Mouse (Mus musculus): ENCODE results near the gene Cd70. TPM values are rescaled to one million over a fixed set of nuclear protein-coding genes. Genes with fewer than 3 reads are reported as not detected.

The Cd70 gene
- polyA plus RNA-seq, 1 experiment from 2014 or later, result 0.29 TPM

GRCm38 (mm10) chr17:57131793-57132192, 17.8 kb downstream of the Cd70 start:
- H3K4me2 ChIP-seq (replicated peaks), result no peak overlapping the region
- no peak overlapping the region for H3K27ac ChIP-seq (replicated peaks)
- no peak for ATAC-seq (ENCODE audit: low FRiP score, low read depth)
- no peaks in the 10 kb centered on the region for H3K4me1 ChIP-seq
- WGBS, result 73% methylated on average over 1 of the region's 1 CpGs
- no peak overlapping the region for H3K4me3 ChIP-seq
- H3K9me3 ChIP-seq, result no peaks in the 10 kb centered on the region
- H3K9ac ChIP-seq (replicated peaks), result no peak overlapping the region
- H3K27me3 ChIP-seq, result no peaks in the 10 kb centered on the region
- H3K36me3 ChIP-seq, result no peaks in the 10 kb centered on the region

- no peaks in the 10 kb centered on the region for H3K9me3 ChIP-seq
- H3K4me3 ChIP-seq, result no peak overlapping the region
- no peaks in the 10 kb centered on the region for H3K36me3 ChIP-seq
- H3K4me2 ChIP-seq (replicated peaks), result no peak overlapping the region
- no peaks in the 10 kb centered on the region for H3K4me1 ChIP-seq
- H3K27me3 ChIP-seq, result no peaks in the 10 kb centered on the region
- no peak overlapping the region for H3K27ac ChIP-seq (replicated peaks)
- 63% methylated on average over 3 of the region's 3 CpGs for WGBS
- ATAC-seq (ENCODE audit: low FRiP score, low read depth), result no peak
- H3K9ac ChIP-seq (replicated peaks), result no peak overlapping the region
These were observed 23.5 kb downstream of the Cd70 start for GRCm38 (mm10) chr17:57125853-57126622.

DNA sequence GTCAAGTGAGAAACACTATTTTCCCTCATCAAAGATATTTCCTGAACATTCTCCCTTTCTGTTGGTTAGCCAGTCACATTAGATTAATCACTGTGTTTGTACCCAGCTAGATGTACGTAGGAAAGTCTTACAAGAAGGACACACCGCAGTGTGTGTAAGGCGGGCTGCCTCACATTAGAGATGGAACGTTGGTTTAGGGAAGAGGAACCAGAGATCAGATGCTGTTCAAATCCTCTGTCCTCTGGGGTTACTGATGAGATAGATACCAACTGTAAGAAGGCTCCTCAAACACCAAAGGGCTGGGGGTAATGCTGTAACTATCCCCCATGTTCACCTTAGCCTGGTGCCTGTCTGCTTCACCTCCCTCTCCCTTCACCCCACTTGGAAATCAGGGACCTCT, 24.8 kb downstream of the Cd70 start:
- Histone ChIP-seq H3K4me2 (replicated peaks) (no peak overlapping the region), H3K27ac (replicated peaks) (no peak overlapping the region), H3K9me3 (no peaks in the 10 kb centered on the region), H3K4me3 (no peak overlapping the region), H3K9ac (replicated peaks) (no peak overlapping the region), H3K4me1 (no peaks in the 10 kb centered on the region), H3K27me3 (no peaks in the 10 kb centered on the region), H3K36me3 (no peaks in the 10 kb centered on the region)
- no peak for ATAC-seq (ENCODE audit: low FRiP score, low read depth)
- 91% methylated on average over 4 of the region's 4 CpGs for WGBS

- no peak overlapping the region for H3K4me3 ChIP-seq
- no peak overlapping the region for H3K4me2 ChIP-seq (replicated peaks)
- no peak overlapping the region for H3K9ac ChIP-seq (replicated peaks)
- H3K4me1 ChIP-seq, result peaks cover 4% of the 10 kb centered on the region; the same call in 1 of the 2 replicates
- ATAC-seq (ENCODE audit: low FRiP score, low read depth), result no peak
- no peaks in the 10 kb centered on the region for H3K9me3 ChIP-seq
- H3K27me3 ChIP-seq, result no peaks in the 10 kb centered on the region
- no peak overlapping the region for H3K27ac ChIP-seq (replicated peaks)
- WGBS, result 86% methylated on average over 11 of the region's 11 CpGs
- no peaks in the 10 kb centered on the region for H3K36me3 ChIP-seq
These were observed 26.1 kb downstream of the Cd70 start for GRCm38 (mm10) chr17:57123192-57124118.

GRCm38 (mm10) chr17:57121856-57122255, 27.7 kb downstream of the Cd70 start:
- Histone ChIP-seq H3K27me3 (no peaks in the 10 kb centered on the region), H3K27ac (replicated peaks) (no peak overlapping the region), H3K9ac (replicated peaks) (no peak overlapping the region), H3K4me2 (replicated peaks) (no peak overlapping the region), H3K4me1 (peaks cover 4% of the 10 kb centered on the region; the same call in 1 of the 2 replicates), H3K4me3 (no peak overlapping the region), H3K36me3 (no peaks in the 10 kb centered on the region), H3K9me3 (no peaks in the 10 kb centered on the region)
- 85% methylated on average over 2 of the region's 2 CpGs for whole genome bisulfite sequencing
- no peak for ATAC-seq (ENCODE audit: low FRiP score, low read depth)

DNA sequence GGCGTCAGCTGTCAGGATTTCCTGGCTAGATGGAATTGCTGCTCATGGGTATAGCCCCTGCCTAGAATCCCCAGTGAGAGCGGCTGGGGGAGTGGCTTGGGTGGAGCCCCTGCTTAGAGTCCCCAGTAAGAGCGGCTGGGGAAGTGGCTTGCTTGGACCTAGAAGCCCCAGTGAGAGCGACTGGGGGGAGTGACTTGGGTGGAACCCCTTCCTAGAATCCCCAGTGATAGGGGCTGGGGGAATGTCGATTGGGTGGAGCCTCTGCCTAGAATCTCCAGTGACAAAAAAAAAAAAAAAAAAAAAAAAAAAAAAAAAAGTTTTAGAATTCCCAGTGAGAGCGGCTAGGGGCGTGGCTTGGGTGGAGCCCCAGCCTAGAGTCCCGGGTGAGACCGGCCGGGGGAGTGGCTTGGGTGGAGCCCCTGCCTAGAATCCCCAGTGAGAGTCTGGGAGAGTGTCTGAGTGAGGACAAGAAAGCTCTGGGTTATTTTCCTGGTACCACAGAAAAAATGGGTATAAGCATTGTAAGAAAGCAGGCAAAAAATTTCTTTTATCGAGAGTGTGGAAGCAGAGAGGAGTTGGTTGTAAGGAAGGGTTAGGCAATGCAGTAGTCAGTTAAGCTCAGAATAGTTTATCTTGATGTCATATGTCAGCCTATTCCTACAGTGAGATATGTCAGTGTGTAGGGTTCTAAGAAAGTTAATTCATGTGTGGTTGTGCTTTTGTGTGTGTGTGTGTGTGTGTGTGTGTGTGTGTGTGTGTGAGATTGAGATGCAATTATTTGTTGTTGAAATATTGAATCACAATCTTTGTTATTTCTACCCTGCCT, 30.8 kb downstream of the Cd70 start:
- ATAC-seq (ENCODE audit: low FRiP score, low read depth), result peak; percentile 86
- no peak overlapping the region for H3K4me3 ChIP-seq
- no peak overlapping the region for H3K27ac ChIP-seq (replicated peaks)
- no peaks in the 10 kb centered on the region for H3K27me3 ChIP-seq
- peak overlapping the region; percentile 37 for H3K4me2 ChIP-seq (replicated peaks)
- peaks cover 4% of the 10 kb centered on the region; the same call in 1 of the 2 replicates for H3K4me1 ChIP-seq
- H3K9ac ChIP-seq (replicated peaks), result no peak overlapping the region
- no peaks in the 10 kb centered on the region for H3K36me3 ChIP-seq
- no peaks in the 10 kb centered on the region for H3K9me3 ChIP-seq
- 2% methylated on average over 11 of the region's 11 CpGs for WGBS

DNA sequence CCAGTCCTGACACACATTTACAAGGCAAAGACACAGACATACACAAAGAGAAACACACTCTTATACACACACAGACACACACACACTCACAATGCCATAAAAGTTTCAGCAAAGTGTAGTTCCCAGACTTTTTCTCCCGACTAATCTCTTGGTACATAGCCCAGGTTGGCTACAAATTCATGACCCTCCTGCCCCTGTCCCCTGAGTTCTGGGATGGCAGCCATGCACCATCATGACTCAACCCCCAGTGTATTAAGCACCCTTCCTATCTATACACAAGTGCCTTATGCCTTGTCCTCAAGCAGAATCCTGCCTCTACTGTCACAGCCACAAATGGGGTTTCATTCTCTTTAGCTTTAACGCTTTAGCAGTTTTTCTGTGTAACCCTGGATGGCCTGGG, 32.8 kb downstream of the Cd70 start:
- no peak for ATAC-seq (ENCODE audit: low FRiP score, low read depth)
- Histone ChIP-seq H3K27me3 (no peaks in the 10 kb centered on the region), H3K36me3 (no peaks in the 10 kb centered on the region), H3K4me2 (replicated peaks) (no peak overlapping the region), H3K9ac (replicated peaks) (no peak overlapping the region), H3K27ac (replicated peaks) (no peak overlapping the region), H3K4me1 (peaks cover 4% of the 10 kb centered on the region; the same call in 1 of the 2 replicates), H3K9me3 (no peaks in the 10 kb centered on the region), H3K4me3 (no peak overlapping the region)
- 76% methylated on average over 2 of the region's 2 CpGs for whole genome bisulfite sequencing

- no peak overlapping the region for H3K4me2 ChIP-seq (replicated peaks)
- no peak for ATAC-seq (ENCODE audit: low FRiP score, low read depth)
- H3K4me1 ChIP-seq, result no peaks in the 10 kb centered on the region
- H3K4me3 ChIP-seq, result no peak overlapping the region
- 87% methylated on average over 10 of the region's 10 CpGs for WGBS
- H3K27ac ChIP-seq (replicated peaks), result no peak overlapping the region
- H3K36me3 ChIP-seq, result no peaks in the 10 kb centered on the region
- no peaks in the 10 kb centered on the region for H3K9me3 ChIP-seq
- no peak overlapping the region for H3K9ac ChIP-seq (replicated peaks)
- H3K27me3 ChIP-seq, result no peaks in the 10 kb centered on the region
These were observed 36.7 kb downstream of the Cd70 start for GRCm38 (mm10) chr17:57112768-57113474.

DNA sequence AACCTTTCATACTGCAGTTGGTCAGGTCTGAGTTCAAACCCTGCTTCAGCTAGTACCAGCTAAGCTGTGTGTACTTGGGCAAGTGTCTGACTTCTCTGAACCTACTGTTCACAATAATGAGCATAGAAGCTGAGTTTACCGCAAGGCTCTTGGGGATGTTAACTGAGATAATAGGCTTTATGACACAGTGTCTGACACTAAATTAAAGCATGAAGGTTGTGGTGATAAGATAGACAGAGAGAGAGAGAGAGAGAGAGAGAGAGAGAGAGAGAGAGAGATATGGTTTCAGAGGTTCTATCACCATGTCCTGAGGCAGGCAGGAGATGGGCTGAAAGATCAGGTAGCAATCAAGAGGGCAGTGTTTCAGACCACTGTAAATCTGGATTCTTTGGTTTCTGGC, 39.6 kb downstream of the Cd70 start:
- Histone ChIP-seq H3K4me2 (replicated peaks) (no peak overlapping the region), H3K27me3 (0 out of 2 replicates have a peak, but pooled peaks cover 6% of the 10 kb centered on the region), H3K36me3 (no peaks in the 10 kb centered on the region), H3K9ac (replicated peaks) (no peak overlapping the region), H3K4me1 (peaks cover 18% of the 10 kb centered on the region), H3K4me3 (no peak overlapping the region), H3K9me3 (no peaks in the 10 kb centered on the region), H3K27ac (replicated peaks) (no peak overlapping the region)
- WGBS, result 92% methylated on average over 1 of the region's 1 CpGs
- ATAC-seq (ENCODE audit: low FRiP score, low read depth), result no peak

DNA sequence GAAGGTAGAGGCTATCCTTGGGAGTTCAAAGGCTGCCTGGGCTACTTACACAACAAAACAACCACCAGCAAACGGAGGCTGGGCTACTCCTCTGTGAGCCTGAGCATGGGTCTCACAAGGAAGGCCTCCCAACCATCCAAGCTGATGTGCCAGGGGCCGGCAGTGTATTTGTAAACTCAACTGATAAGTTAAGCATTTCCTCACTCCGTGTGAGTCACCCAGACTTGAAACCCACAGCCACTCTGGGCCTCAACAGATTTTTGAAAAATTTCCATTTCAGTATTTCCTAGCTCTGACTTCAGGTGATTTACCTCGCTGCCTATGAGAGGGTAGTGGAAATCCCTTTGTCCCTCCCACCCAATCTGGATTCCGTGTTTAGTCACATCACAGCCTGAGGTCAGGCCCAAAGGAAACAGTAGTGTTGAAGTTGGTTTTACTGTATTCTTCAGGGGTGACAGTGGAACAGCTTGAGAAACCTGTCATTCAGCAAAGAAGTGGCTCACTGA, 40.9 kb downstream of the Cd70 start:
- no peaks in the 10 kb centered on the region for H3K36me3 ChIP-seq
- no peak overlapping the region for H3K4me3 ChIP-seq
- no peaks in the 10 kb centered on the region for H3K9me3 ChIP-seq
- no peak overlapping the region for H3K27ac ChIP-seq (replicated peaks)
- peaks cover 24% of the 10 kb centered on the region for H3K4me1 ChIP-seq
- H3K4me2 ChIP-seq (replicated peaks), result no peak overlapping the region
- 0 out of 2 replicates have a peak, but pooled peaks cover 6% of the 10 kb centered on the region for H3K27me3 ChIP-seq
- ATAC-seq (ENCODE audit: low FRiP score, low read depth), result no peak
- 55% methylated on average over 5 of the region's 5 CpGs for WGBS
- no peak overlapping the region for H3K9ac ChIP-seq (replicated peaks)

GRCm38 (mm10) chr17:57108040-57108665, 41.4 kb downstream of the Cd70 start:
- Histone ChIP-seq H3K4me2 (replicated peaks) (no peak overlapping the region), H3K36me3 (no peaks in the 10 kb centered on the region), H3K9ac (replicated peaks) (no peak overlapping the region), H3K9me3 (no peaks in the 10 kb centered on the region), H3K4me3 (no peak overlapping the region), H3K27ac (replicated peaks) (no peak overlapping the region), H3K27me3 (0 out of 2 replicates have a peak, but pooled peaks cover 6% of the 10 kb centered on the region), H3K4me1 (peaks cover 24% of the 10 kb centered on the region)
- no peak for ATAC-seq (ENCODE audit: low FRiP score, low read depth)
- WGBS, result 88% methylated on average over 7 of the region's 7 CpGs

All from midbrain, embryonic 12.5 days (tissue).